Mouse (Mus musculus) adrenal gland, adult 18-20 months (tissue): ENCODE results near the gene H2-M9. TPM values are rescaled to one million over a fixed set of nuclear protein-coding genes. Genes with fewer than 3 reads are reported as not detected.

Experiments
- DNase-seq, 2 experiments: peaks; one replicate each; pipeline ENCODE4 v3.0.0; 2021 to 2022; ENCODE audit warnings: low spot score in 2 of 2
- long read RNA-seq, 2 experiments: library from polyadenylated mRNA; stranded (forward); transcript quantifications; one replicate each; pipeline ENCODE4 v2.0.0; 2021
- total RNA-seq, 2 experiments: library from RNA; stranded (reverse); gene quantifications; 1 replicate in 1 of 2; 2 replicates in 1 of 2; pipeline ENCODE4 v1.2.3; 2021

Gene H2-M9
- under 1 TPM in 1 of 2 experiments, not detected in 1; 0.54 TPM for total RNA-seq
- long read RNA-seq, experiment 1: 0 reads
- long read RNA-seq, experiment 2: 0 reads

- no peak for DNase-seq
Observed at GRCm38 (mm10) chr17:36642566-36642965, at the start of gene H2-M9. Gene H2-M9, minus strand, starts transcription at chr17:36642666.

- no peak for DNase-seq
Observed at GRCm38 (mm10) chr17:36672119-36672518, 29.7 kb upstream of the H2-M9 start, which contains the start of gene H2-M1. Gene H2-M1, minus strand, starts transcription at chr17:36672219.

Other genes starting within 250 kb of the H2-M9 start
- gene H2-M10.4, start 180.3 kb downstream of the H2-M9 start, total RNA-seq: not detected
- gene H2-M11, start 95.6 kb downstream of the H2-M9 start, total RNA-seq: not detected
- gene H2-M1, start 29.6 kb upstream of the H2-M9 start, total RNA-seq: not detected
- gene H2-M10.5, start 130.2 kb upstream of the H2-M9 start, total RNA-seq: not detected
- not detected for gene H2-M10.6, start 169.5 kb upstream of the H2-M9 start, total RNA-seq
- gene Trim26, start 194.5 kb upstream of the H2-M9 start, total RNA-seq: 10 to 100 TPM; 45.1 to 49.8 TPM
- not detected for gene Trim15, start 224.5 kb upstream of the H2-M9 start, total RNA-seq
- under 1 TPM in 1 of 2 experiments, not detected in 1; 0.22 TPM for gene Trim10, start 226.9 kb upstream of the H2-M9 start, total RNA-seq
- under 1 TPM; 0.26 to 0.53 TPM for gene Trim40, start 247.5 kb upstream of the H2-M9 start, total RNA-seq